Mouse (Mus musculus) frontal cortex, postnatal 10 days (tissue): Measurements from ENCODE around the gene Best1.

Experiments
- DNase-seq, 2 experiments: peaks; one replicate each; pipeline ENCODE4 v3.0.0; 2022; ENCODE audit warnings: low spot score in 2 of 2, mixed read lengths in 1 of 2

Best1 gene

GRCm38 (mm10) chr19:9964205-9964916 lies 37.1 kb downstream of the Best1 start:
- DNase-seq = no peak

GRCm38 (mm10) chr19:9960769-9961168 lies 40.7 kb downstream of the Best1 start:
- no peak for DNase-seq

GRCm38 (mm10) chr19:9957965-9958364 lies 43.5 kb downstream of the Best1 start:
- DNase-seq = no peak

DNA sequence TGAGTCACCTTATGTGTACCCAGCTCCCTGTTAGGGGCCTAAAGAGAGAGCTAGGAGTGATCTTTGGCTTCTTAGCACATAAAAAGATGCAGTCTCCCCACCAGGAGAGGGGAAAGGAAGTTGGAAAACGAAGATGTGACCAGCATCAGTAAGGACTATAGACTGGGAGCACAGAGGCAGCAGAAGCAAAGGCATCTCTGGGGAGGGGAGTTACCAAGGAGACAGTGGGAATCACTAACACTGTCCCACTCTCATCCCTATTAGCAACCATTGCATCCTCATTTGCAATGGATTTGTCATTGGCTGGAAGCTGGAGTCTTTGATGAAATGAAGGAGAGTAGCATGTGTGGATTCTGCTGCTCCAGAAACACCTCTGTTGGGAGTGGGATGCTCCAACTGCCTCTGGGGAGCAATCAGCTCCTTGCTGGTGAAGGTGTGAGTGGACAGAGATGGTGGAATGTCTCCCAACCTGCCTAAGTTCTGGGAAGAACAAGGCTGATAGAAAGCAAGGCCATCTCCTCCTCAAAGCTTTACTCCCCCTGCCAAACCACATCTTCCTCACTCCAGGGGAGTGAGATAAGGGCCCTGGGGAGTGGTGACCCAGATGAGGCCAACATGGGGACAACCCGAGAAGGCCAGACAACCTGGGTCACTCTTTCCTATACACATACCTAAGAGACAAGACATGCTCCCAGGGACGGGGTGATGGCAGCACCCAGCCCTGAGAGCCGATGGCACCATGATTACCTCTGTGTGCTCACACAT lies 44.6 kb downstream of the Best1 start:
- DNase-seq = no peak

DNA sequence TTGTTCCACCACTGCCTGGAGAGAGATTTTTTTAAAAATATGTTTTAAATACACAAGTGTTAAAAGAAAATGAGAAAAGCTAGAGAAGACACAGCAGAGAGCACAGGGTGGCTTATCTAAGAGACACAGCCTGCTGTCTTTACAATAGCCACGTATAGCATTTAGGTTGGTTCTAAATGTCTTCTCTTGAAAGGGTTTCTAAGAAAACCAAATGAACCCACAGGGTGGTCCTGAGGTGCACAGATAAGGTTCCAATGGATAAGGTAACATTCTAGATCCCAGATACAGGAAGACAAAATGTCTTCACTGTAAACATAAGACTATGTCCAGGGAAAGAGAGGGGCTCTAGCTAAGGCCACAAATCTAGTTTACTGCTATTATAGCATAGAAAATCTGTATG lies 46.0 kb downstream of the Best1 start:
- DNase-seq = no peak

DNA sequence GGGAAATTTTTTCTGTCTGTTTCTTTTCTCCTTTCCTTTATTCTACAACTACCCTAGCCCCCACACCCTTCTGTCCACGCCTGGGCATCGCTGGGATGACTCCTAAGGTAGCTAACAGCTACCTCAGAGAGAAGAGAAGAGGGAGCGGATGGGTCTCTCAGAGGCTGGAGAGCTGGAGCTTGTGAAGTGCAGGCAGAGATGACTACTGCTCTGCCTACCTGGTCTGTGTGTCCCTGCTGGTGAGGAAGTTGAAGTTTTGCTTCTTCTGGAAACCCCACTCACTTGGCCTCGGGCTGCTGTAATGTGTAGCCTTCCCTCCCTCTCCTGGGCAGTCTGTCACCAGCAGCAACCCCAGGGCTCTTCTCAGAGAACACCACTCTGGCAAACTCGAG lies 46.6 kb downstream of the Best1 start:
- no peak for DNase-seq

DNA sequence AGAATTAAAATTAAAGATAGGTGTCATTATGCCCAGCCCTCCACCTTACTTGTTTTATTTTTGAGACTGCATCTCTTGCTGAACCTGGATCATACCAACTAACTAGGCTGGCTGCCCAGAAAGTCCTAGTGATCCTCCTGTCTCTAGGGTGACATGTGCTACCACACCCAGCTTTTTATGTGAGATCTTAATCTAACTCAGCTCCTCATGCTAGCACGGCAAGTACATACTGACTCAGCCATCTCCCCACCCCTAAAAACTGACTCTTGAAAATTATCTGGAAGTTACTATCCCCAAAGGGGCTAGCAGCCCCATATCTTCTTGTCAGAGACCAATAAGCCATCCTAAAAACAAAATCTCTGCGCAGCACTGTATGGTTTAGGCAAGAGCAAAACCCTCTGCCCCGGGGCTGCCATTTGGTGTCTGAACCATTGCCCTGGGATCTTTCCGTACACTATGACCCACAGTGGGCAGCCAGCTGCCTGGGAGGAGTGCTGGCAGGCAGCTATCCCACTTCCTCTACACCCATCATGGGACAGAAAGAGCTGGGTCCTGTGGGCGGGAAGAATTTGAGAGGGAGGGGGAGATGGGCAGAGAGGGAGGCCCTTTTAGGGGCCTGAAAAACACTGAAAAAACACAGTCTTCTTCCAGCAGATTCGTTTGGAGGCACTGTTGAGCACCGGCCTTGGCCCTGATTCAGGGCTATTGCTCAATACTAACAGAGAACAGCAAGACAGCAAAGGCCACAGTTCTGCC lies 47.2 kb downstream of the Best1 start:
- peak; percentile 34 to 48 for DNase-seq

GRCm38 (mm10) chr19:9952912-9953311 lies 48.5 kb downstream of the Best1 start:
- DNase-seq = no peak

- DNase-seq = no peak
These were observed 49.0 kb downstream of the Best1 start for GRCm38 (mm10) chr19:9952390-9952789.

GRCm38 (mm10) chr19:9946986-9947385 lies 54.4 kb downstream of the Best1 start:
- DNase-seq = no peak

DNA sequence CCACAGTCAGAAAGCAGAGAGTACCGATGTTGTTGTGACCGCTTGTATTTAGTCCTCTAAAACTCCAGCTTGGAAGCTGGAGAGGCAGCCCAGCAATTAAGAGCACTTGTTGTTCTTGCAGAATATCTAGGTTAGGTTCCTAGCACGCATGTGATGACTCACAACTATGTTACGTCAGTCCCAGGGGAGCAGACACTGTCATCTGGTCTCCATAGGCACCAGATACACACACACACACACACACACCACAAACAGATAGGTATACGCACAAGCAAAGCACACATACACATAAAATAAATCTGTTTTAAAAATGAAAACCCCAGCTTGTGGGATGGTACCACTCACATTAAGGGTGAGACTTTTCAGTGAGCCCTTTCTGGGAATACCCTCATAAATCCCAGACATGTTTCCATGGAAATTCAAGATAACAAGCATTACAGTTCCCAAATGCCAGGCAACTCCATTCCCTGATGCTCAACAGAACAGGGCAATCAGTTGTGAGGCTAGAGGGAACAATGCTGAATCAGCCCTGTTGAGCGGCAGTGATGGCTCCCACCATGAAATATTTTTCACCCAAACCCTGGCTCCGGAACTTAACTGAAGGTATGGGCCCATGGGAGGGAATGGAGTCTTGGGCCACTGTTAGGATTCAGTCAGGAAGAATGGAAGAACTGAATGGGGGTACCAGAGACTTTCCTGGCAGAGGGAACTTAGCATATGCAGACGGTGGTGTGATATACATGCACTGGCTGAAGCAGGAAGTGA lies 55.5 kb downstream of the Best1 start:
- DNase-seq = no peak

GRCm38 (mm10) chr19:9942539-9943533 lies 58.6 kb downstream of the Best1 start:
- no peak for DNase-seq

GRCm38 (mm10) chr19:9941809-9942208 lies 59.6 kb downstream of the Best1 start:
- no peak for DNase-seq

GRCm38 (mm10) chr19:9940903-9941302 lies 60.5 kb downstream of the Best1 start:
- DNase-seq = no peak

DNA sequence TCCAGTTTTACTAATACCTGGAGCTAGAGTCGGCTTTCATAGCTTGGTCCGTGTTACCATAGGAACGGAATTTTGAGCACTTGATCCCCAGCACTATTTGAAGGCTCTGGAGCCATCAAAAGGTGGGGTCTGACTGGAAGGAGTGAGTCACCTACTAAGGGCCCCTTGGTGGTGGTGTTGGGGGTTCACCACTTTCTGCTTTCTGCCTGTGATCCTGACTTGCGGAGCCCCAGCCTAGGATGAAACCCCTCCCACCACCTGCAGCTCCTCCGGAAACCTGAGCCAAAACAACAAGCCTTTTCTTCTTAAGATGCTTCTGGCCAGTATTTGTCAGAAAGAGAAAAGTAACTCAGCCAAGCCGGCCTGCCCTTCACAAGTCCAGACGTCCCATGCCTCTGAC lies 61.6 kb downstream of the Best1 start:
- DNase-seq = no peak

DNA sequence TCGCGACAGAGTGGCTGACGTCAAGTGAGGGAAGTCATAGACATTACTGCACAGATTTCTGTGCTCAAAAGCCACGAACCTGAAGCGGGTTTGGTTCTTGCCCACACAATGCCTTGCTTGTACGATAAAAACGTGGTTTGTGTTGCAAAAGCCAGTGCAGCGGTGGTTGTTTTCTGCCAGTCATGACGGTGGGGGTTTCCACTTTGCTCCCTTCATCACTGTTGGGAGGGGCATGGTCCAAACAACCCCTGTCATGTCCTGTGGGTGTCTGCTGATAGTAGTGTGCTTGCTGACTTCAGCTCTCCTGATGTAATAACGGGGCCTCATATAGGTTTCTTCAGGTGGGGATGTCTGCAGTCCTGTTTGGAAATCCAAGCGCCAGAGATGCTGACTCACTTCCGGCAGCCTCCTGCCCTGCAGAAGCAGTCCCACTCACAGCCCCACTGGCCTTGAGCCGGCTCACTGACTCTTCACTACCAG lies 62.6 kb downstream of the Best1 start:
- no peak for DNase-seq

GRCm38 (mm10) chr19:9938156-9938823 lies 63.1 kb downstream of the Best1 start:
- no peak for DNase-seq

- DNase-seq = no peak
These were observed 64.0 kb downstream of the Best1 start for GRCm38 (mm10) chr19:9937428-9937827.

- DNase-seq = no peak
These were observed 64.9 kb downstream of the Best1 start for GRCm38 (mm10) chr19:9936579-9936978.
